Mouse (Mus musculus) heart, postnatal 10 days (tissue): ENCODE data around the gene Gnaq. TPM values are rescaled to one million over a fixed set of nuclear protein-coding genes. Genes with fewer than 3 reads are reported as not detected.
A peak's percentile ranks its signal among the peaks of the same experiment; 100 is the strongest.

Experiments
- DNase-seq, 2 experiments: peaks; one replicate each; pipeline ENCODE4 v3.0.0; 2021
- intact Hi-C: fragments of 180-260 bp; cut with DNase I; formaldehyde crosslinking; loops from one replicate; pipeline ENCODE4 v1.15.1; 2025
- total RNA-seq, 2 experiments: library from RNA; stranded (reverse); gene quantifications; 2 replicates each; pipeline ENCODE4 v1.2.3; 2021

The Gnaq gene
- total RNA-seq, 2 experiments from 2014 or later: 37.3 to 38.1 TPM

DNA sequence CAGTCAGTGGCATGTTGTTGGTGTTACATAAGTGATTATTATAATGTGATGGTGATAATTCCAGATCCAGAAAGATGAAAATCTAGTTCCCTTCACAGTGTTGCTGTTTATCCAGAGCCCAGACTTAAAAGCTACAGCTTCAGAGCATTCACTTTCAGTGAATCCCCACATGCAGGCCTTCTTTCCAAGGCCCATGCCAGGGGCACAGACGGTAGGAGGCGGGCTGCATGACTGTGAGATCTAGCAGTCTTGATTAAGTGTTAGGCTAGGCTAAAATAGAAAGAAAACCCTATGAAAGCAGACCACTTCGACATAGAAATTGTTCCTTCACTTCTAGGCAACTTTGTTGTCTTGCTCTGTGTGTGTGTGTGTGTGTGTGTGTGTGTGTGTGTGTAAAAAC, 214.4 kb downstream of the Gnaq start:
- intact Hi-C loops: no loop called here

DNA sequence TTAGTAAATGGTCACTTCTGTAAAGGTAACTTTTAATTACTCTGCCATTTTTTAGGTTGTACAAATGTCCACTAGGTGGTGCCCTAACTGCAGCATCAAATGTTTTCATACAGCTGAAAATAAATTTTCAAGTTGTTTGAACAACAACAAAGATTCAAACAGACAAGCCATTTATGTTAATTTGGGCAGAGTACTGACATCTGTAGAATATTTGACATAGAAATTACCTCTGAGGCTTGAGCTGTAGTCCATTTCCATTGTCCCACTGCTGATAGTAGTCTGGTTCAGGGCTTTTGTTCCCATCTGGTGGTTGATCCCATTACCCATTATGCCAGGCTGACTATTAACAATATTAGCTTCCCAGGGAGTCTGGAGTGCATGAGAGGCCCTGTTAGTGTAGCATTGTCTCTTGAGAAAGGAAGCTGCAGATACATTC, 221.1 kb downstream of the Gnaq start:
- DNase-seq: peak; percentile 21 to 51
- intact Hi-C loops: no loop called here

More for the DNA sequence above, 214.4 kb downstream of the Gnaq start:
- DNase-seq: no peak

DNA sequence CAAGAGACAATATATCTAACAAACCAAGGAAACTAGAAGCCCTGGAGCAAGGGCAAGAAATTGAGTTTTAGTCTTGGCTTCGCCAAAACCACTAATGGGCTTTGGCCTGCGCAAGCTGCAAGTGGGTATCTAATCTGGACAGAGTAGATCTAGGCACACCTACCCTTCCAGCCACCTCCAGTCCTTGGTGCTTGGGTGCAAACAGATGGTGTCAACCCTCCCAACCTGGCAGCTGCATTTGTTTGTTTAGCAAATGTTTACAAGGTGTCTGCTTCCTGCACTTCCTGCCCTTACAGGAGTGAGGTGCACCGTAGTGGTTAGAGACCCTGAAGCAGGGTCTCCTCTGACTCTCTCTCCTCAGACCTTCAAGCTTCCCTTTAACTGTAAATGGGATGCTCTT, 225.5 kb downstream of the Gnaq start:
- no peak for DNase-seq
- intact Hi-C loops: loop anchor here (5.0 kb wide), 2 partner anchors 239 to 296 kb away; no protein-coding TSS in a partner anchor

DNA sequence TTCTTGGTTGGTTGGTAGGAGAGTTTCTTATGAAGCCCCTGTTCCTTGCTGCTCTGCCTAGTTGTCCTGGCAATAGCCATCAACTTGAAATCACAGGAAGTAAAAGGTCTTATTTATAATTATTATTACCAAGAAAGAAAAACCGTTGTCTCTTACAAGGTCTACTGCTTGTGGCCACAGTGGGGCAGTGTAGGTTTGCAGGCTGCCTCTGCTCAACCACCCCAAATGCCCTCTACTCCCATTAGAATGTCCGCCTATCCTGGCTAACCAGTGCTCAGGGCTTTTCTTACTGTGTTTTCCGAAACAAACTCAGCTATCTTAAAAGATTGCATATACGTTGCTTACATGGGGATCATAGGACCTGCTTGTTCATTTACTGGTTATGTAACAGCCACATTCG, 226.3 kb downstream of the Gnaq start:
- intact Hi-C loops: loop anchor here (5.0 kb wide), 2 partner anchors 238 to 297 kb away; no protein-coding TSS in a partner anchor
- peak; percentile 51 to 60 for DNase-seq

DNA sequence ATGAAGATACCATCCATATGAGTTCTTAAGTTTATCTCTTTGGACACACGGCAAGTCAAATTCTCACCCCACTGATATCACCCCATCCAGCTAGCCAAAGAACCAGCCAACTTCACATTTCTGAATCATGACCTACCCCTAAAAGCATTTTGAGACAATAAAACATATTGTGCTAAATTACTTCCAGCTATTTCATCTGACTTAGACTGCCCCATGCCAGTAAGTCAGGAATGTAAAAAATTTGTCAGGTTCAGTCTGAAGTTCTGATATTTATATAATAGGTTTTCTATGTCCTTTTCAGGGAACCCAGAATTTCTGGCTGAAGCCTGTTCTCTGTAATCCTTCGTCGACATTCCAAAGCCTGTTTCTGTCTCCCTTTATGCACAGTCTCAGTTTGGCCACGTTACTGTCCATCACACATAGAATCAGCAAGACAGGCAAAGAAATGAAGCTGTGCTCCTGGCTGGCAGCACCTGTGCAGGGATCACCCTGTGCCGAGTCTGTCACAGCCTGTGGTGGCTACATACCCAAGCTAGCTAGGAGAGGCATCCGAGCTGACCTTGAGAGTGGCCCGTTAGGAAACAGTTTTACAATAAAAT, 233.9 kb downstream of the Gnaq start:
- intact Hi-C loops: no loop called here

DNA sequence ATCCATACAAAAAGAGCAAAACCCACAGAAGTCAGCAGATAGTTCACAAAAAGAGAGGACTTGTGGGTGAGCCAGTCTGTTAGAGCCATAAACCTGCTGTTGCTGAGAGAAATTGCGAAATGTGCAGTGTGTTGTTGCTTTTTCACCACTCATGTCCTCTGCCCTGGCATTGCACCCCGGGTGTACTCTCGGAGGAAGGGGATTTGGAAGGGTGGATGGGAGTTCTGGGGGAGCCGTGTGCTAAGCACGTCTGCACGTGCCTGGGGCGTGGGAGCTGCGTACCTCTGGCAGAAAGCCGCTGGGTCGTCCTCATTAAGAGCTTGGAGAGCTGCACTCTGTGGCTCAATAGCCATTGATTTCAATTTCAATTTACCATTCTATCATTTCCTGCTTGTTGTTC, 234.6 kb downstream of the Gnaq start:
- DNase-seq: no peak
- intact Hi-C loops: no loop called here

More for the DNA sequence above, 233.9 kb downstream of the Gnaq start:
- DNase-seq: no peak

DNA sequence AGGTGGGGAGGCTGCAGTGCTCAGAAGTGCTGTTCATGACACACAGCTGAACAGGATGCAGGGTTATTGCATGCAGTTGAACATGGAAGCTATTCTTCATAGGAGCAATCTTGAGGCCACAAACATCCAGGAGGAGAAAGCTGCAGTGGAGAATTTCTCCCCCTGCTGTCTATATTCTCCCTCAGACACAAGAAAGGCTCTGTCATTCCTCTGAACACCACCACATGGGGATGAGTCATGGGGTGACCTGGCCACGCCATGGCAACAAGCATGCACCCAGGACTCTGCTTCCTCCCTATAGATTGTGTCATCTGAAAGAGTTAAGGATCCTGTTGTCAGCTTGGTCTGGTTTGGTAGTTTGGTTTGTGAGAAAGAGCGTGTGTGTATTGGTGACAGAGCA, 239.0 kb downstream of the Gnaq start:
- intact Hi-C loops: no loop called here
- DNase-seq: no peak

DNA sequence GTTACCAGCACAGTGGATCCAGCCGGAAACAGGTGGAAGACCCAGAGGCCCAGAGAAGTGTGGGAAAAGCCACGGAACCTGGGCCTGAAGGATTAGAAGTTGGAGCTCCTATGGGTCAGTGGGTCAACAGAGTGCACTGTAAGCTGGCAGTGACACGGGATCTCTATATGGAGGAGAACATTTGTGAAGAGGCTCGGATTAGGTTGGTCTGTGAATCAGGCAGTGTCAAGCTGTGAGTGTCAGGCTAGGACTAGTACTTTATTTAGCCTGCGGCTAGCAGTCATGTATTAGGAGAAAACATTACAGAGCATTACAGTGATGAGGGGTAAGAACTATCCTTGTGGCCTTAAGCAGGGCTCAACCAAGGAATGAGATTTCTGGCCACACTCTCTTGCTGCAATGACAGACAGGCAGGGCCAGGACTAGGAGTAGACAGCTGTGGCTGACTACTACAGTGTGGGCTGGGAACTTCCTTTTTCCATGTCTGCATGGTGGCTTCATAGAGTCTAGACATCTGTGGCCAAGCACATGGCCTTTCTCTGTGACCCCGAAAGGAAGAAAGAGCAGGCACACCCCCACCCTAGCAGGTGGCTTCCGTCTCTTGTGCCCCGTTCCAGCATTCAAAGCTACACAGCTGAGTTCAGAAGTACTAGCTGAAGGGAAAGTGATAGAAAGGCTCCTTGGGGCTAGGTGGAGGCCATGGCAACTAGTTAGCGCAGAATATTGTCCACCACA, 240.3 kb downstream of the Gnaq start:
- intact Hi-C loops: no loop called here
- peak; percentile 36 to 41 for DNase-seq

DNA sequence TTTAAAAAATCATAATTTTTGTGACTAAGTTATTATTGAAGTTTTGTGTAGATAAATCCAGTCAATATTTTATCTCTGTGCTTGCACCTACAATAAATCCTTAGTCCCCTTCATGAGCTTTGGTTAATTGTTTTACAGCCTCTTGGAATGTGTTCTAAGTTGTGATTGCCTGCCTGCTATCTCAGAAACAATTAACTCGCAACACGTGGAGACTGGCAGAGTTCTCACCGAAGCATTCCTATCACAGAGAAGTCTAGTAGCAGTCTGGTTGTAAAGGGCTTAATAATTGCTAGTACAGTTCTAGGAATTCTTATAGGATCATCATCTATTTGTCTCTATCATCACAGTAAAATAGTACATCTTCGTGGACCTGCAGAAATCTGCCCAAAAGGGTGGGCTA, 243.2 kb downstream of the Gnaq start:
- no peak for DNase-seq
- intact Hi-C loops: no loop called here

DNA sequence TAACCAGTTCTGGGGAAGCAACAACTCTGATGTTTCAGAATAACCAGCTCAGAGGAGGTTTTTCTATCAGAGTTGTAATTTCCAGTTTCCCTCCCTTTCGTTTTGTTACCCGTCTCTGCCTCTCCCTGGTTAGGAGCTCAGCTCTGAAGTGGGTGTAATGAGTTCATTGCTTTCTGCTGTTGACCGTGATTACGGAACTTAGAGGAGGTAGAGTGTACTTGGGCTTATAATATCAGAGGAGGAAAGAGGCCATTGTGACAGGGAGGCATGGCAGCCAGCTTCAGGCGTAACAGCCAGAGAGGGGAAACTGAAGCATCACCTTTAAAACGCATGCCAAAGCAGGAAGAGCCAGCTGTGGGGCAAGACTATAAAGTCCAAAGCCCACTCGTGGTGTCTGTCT, 245.9 kb downstream of the Gnaq start:
- no peak for DNase-seq

DNA sequence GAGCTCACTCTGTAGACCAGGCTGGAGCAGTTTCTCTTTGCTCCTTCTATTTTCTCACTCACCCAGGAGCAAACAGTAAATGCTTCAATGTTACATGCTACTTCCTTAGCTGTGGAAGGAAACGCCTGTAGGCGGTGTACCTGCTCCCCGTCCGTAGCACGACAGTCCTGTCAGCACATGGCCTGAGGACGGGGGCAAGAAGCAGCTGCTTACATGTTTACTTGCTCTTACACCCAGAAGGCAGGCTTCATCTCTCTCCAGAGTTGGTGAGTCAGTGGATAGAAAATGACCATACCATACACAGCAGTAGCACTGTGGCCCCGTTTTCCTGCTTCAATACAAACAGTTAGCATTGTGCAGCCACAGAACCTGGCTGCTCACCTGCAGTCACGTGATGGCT, 247.1 kb downstream of the Gnaq start:
- no peak for DNase-seq
- intact Hi-C loops: no loop called here

More for the DNA sequence above, 245.9 kb downstream of the Gnaq start:
- intact Hi-C loops: no loop called here

DNA sequence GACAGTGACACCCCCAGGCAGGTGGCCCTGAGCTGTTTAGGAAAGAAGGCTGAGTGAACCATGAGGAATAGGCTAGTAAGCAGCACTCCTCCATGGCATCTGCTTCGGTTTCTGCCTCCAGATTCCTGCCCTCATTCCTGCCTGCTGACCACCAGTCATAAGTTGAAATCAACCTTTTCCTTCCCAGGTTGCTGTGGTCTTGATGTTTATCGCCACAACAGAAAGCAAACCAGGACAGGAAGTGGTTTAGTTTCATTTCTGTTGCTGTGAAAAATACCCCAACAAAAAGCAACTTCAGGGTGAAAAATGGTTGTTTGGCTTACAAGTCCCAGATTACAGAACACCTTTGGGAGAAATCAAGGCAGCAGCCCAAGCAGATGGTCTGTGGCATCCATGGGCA, 249.8 kb downstream of the Gnaq start:
- intact Hi-C loops: no loop called here

DNA sequence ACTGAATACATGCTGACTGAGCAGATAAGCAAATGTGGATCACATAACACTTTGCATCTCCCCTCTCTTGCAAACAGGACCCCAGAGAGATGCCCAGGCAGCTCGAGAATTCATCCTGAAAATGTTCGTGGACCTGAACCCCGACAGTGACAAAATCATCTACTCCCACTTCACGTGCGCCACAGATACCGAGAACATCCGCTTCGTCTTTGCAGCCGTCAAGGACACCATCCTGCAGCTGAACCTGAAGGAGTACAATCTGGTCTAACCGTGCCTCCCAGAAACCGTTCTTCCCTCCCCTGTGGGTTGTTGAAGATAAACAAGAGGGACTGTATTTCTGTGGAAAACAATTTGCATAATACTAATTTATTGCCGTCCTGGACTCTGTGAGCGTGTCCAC, 250.5 kb downstream of the Gnaq start:
- DNase-seq: no peak
- intact Hi-C loops: no loop called here

More for the DNA sequence above, 249.8 kb downstream of the Gnaq start:
- no peak for DNase-seq

DNA sequence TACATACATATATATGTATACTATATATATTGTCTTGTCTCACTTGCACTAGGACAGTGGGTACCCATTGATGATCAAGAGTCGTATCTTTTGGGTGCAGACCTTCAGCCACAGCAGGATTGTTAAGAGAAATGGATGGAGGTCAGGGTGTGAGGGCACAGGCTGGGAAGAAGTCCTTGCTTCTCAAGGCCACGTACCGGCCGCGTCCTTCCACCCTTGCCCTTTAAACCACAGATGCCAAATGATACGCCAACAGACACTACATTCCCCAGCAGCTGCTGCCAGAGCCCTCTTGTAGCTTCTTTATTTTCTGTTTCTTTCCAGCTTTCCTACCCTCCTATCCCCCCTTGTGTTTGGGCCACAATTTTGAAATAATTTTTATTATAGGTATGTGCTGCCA, 251.5 kb downstream of the Gnaq start:
- intact Hi-C loops: no loop called here
- no peak for DNase-seq

DNA sequence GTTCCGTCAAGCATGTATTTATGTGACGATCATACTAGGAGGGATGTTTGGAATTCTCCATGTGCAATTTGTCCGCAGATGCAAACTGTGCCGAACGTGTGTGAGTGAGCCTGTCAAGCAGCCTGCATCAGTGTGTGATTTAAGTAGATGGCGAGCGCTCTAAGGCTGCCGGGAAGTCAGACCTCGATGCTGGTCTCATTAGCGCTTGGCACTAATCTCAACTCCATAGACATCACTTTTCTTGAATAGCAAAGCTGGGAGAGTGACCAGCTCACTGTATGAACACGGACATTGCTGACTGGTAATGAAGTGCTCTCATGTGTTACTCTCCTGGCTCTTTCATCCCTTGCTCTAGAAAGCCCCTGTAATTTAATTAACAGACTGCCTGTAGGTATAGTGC, 252.3 kb downstream of the Gnaq start:
- no peak for DNase-seq
- intact Hi-C loops: no loop called here

DNA sequence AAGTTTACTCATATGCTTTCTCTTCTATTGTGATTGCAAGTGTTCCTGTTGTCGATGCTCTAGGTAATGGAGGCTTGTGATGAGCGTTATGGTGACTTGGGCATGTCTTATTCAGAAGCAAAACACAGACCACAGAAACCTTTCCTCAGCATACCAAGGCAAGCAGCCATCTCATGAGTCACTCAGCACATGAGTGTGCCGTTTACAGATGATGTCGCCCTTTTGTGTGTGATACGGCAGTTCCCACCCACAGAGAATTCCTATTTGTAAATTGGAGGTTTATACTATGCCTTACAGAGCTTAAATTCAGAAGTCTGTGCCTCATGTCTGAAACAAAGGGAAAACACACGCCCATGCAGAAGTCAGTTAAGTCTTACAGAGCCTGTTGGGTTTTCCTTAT, 253.9 kb downstream of the Gnaq start:
- DNase-seq: peak; percentile 27 to 43
- intact Hi-C loops: no loop called here

DNA sequence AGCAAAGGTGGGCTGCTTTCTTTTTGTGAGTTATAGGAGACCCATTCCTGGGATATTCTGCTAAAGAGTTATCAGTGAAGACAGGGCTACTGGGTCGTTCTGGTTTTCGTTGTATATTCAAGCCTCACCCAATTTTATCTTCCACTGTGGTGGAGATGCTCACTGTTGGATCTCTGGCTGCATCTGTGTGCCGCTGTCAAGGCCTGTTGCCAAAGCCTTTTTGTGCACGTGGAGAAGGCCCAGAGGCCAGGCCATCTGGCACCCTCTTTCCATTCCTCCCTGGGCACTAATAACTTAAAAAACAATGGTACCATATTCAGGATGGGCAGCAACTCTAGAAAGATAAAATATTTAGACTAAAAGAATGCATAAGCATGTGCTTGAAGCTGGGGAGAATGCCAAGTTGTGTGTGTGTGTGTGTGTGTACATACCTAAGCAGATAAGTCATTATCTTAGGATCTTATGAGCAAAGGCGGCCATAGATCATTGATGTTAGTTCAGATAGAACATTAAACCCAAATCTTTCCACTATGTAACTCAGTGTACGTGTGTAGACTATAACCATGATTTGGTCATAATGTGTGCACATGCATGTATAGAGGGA, 257.7 kb downstream of the Gnaq start:
- no peak for DNase-seq
- intact Hi-C loops: no loop called here

DNA sequence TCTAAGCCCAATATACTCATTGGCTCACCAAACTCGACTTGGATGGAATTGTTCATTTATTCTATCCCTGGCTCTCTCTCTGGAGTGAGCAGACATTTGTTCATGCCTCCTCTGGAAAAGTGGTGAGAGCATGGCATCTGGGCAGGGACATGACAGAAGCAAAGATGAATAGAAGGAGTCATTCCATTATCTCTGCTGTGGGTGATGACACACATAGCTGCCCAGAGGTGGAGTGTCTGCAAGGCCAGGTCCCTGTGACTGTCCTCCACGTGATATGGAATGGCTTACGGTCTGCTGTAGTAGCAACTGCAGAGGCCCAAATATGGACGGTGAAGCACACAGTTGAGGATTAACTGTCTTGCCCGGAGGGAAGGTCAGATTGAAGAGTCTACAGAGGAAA, 261.8 kb downstream of the Gnaq start:
- DNase-seq: no peak
- intact Hi-C loops: no loop called here

DNA sequence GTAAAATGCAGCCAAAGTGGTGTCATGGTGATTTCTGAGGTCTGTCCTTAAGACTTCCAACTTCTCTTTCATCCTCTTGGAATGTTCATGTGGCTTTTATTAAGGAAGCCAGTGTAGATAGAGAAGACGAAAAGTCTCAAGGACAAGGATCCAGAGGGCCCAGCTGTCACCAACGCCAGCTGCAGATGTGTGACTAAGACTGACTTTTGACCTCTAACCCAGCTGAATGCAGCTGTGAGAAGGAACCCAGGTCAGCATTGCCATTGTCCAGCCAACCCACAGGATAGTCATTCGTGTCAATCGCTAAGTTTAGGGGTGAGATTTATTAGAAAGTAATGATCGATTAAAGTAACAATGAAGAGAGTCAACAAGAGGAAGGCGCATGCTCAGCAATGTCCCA, 270.5 kb downstream of the Gnaq start:
- DNase-seq: peak; percentile 50 to 63
- intact Hi-C loops: no loop called here

DNA sequence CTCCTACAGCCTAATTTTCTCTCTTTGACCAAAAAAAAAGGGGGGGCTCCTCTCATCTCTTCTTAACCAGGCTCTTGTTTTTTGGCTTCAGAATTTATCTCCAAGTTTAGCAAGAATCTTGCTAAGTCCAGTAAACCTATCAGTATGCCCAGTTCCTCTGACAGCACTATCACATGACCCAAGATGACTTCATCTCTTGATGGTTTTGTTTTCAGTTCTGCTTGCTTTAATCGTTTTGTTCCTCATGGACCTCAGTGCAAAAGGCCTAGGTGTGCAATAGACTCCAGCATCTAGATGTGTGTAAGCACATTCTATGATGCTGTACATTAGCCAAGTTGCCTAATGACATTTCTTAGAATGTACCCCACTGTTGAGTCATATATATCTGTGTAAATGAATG, 275.1 kb downstream of the Gnaq start:
- intact Hi-C loops: no loop called here
- DNase-seq: no peak

DNA sequence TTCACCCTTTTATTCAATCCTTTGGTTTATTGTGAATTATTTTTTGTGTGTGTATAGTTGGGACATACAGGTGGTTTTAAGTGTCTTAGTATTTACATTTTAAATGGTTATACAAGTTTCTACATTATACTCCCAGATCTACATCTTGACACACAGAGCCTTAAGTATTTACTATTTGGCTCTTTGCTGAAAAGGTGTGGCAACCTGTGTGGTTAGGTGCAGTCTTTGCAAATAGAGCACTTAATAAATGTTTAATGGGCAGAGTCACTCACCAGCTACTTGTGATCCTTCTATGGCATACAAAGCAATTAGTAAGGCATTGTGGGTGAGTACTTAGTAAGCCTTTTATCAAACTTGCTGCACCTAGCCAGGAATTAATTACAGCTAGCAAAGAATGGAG, 278.7 kb downstream of the Gnaq start:
- intact Hi-C loops: no loop called here
- DNase-seq: no peak

DNA sequence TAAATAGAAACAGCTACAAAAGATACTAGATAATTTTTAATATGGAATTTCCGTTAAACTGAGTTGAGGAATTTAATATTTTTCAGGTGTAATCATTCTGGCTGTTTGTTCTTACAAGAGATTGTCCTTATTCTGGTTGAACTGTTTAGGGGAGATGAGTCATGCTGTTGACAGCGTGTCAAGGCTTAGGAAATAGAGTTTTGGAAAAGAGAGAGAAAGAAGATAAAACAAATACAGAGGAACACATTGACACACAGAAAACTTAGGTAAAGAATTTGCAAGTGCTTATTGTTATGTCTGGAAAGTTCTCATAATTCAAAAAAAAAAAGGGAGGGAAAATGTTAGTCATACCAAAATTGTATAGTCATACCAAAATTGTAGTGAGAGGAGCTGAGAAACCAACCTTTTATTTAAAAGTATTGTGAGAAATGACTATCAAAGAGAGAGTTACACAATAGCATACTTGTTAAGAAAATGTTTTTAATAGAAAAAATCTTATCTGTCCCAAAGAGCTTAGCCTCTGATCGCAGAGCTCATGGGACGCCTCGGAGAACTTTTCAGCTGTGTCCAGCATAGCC, 285.5 kb downstream of the Gnaq start:
- no peak for DNase-seq
- intact Hi-C loops: no loop called here
